Mouse (Mus musculus) hindbrain, embryonic 12.5 days (tissue): ENCODE data around the gene Tent2. TPM values are rescaled to one million over a fixed set of nuclear protein-coding genes. Genes with fewer than 3 reads are reported as not detected.

Experiments
- polyA plus RNA-seq: library from polyadenylated mRNA; unstranded; fragments of >200 nt; fragmentation: Nextera tagmentation; extraction: Ambion mirVana; gene quantifications from 2 replicates; pipeline ENCODE4 v1.2.1, GENCODE M21; 2016

The Tent2 gene
- polyA plus RNA-seq, 1 experiment from 2014 or later = 55.7 TPM

Other genes starting within 250 kb of the Tent2 start
- gene Cmya5, start 47.7 kb downstream of the Tent2 start, polyA plus RNA-seq = 0.08 and 0.12 TPM in 2 replicates
- 19.5 and 22.5 TPM in 2 replicates for gene Homer1, start 107.2 kb upstream of the Tent2 start, polyA plus RNA-seq